Mouse (Mus musculus) heart, postnatal 0 days (tissue): ENCODE data around the gene Slc36a4. TPM values are rescaled to one million over a fixed set of nuclear protein-coding genes. Genes with fewer than 3 reads are reported as not detected.
A peak's percentile ranks its signal among the peaks of the same experiment; 100 is the strongest.

Source experiments
- ATAC-seq: fragments of 200-750 bp; cut with Nextera tagmentation; 2 replicates; pipeline ENCODE4 v1.8.0; 2017; ENCODE audit warnings: low read depth, moderate number of reproducible peaks, moderate library complexity; ENCODE audit not compliant: insufficient read depth
- DNase-seq: peaks from one replicate; pipeline ENCODE4 v3.0.0-alpha.2; 2016; ENCODE audit warnings: low spot score
- H3K27ac ChIP-seq: fragments of 300-500 bp; sonication (generic); 2 replicates; pipeline ENCODE4 v1.5.1; 2014; ENCODE audit warnings: low read depth, mild to moderate bottlenecking
- H3K27me3 ChIP-seq: fragments of 300-500 bp; sonication (generic); 2 replicates; pipeline ENCODE4 v1.6.1; 2014; ENCODE audit warnings: low read length, mixed read lengths; ENCODE audit not compliant: control insufficient read depth, insufficient read depth
- H3K36me3 ChIP-seq: fragments of 300-500 bp; sonication (generic); replicated peaks from 2 replicates; pipeline ENCODE4 v1.6.1; 2014; ENCODE audit warnings: low read length, mixed read lengths; ENCODE audit not compliant: control insufficient read depth, insufficient read depth
- H3K4me1 ChIP-seq: fragments of 300-500 bp; sonication (generic); 2 replicates; pipeline ENCODE4 v1.6.1; 2014; ENCODE audit warnings: antibody characterized with exemption; ENCODE audit not compliant: control insufficient read depth, insufficient read depth
- H3K4me2 ChIP-seq: fragments of 300-500 bp; sonication (generic); 2 replicates; pipeline ENCODE4 v1.6.1; 2014; ENCODE audit warnings: low read depth, mild to moderate bottlenecking, low read length, moderate library complexity
- H3K4me3 ChIP-seq: fragments of 300-500 bp; sonication (generic); 2 replicates; pipeline ENCODE4 v1.5.1; 2014; ENCODE audit warnings: low read depth, low read length
- H3K9ac ChIP-seq: fragments of 300-500 bp; sonication (generic); replicated peaks from 2 replicates; pipeline ENCODE4 v1.6.1; 2014; ENCODE audit warnings: low read depth, low read length, mixed read lengths
- H3K9me3 ChIP-seq: fragments of 300-500 bp; sonication (generic); replicated peaks from 2 replicates; pipeline ENCODE4 v1.6.1; 2016; ENCODE audit warnings: low read length; ENCODE audit not compliant: control insufficient read depth
- CTCF ChIP-seq: IDR thresholded peaks from 2 replicates; pipeline ENCODE4 v1.5.1; 2016; ENCODE audit warnings: antibody characterized with exemption, control low read depth, low read depth
- EP300 ChIP-seq: IDR thresholded peaks from 2 replicates; pipeline ENCODE4 v1.6.1; 2016; ENCODE audit warnings: antibody characterized with exemption, low read depth
- WGBS: fragments of 180-500 bp; shearing (Covaris S2); extraction: QIAGEN DNeasy Blood & Tissue Kit; methylation state at CpG from one replicate; pipeline ENCODE4 v1.1.7; 2014; 5-methylcytosine and 5-hydroxymethylcytosine counted together
- polyA plus RNA-seq: library from polyadenylated mRNA; unstranded; fragments of >200 nt; fragmentation: Nextera tagmentation; extraction: Ambion mirVana; gene quantifications from 2 replicates; pipeline ENCODE4 v1.2.1, GENCODE M21; 2015
- total RNA-seq: library from RNA; depleted of rRNA; stranded (reverse); fragments of >200 nt; gene quantifications from 2 replicates; pipeline ENCODE4 v1.2.3, GENCODE M21; 2014; ENCODE audit warnings: low replicate concordance

Gene Slc36a4
- total and polyA plus RNA-seq, 2 experiments from 2014 or later = 5.8 to 10.5 TPM

GRCm38 (mm10) chr9:15681855-15682466 lies 27.6 kb upstream of the Slc36a4 start:
- WGBS = 27% methylated on average over 2 of the region's 2 CpGs
- Histone ChIP-seq H3K4me3 (no peak overlapping the region), H3K9ac (no peak overlapping the region), H3K36me3 (no peaks in the 10 kb centered on the region), H3K9me3 (no peaks in the 10 kb centered on the region), H3K27ac (no peak overlapping the region), H3K4me1 (no peaks in the 10 kb centered on the region), H3K27me3 (no peaks in the 10 kb centered on the region), H3K4me2 (no peak overlapping the region)
- ATAC-seq (peak; percentile 85), DNase-seq (peak; percentile 66)
- TF ChIP-seq CTCF (peak; percentile 98), EP300 (no peak)

DNA sequence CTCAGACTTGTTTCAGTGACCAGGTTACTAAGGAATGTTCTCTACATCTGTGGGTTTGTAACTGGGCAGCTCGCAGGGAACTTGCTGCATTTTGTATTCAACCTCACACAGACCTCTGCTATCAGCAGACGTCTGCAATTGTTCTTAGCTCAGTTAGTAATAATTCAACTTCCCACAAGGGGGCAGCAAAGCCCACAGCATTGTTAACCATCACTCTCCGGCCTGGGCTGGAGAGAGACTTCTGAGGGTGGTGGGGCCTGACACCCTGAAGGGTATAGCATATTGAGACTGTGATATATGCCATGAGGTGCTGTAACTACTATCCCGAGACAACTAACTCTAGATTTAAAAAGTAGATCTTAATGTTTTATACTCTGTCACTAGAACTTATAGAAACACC lies 24.3 kb upstream of the Slc36a4 start:
- Histone ChIP-seq H3K4me2 (no peak overlapping the region), H3K27ac (no peak overlapping the region), H3K4me1 (no peaks in the 10 kb centered on the region), H3K4me3 (no peak overlapping the region), H3K27me3 (no peaks in the 10 kb centered on the region), H3K9me3 (no peaks in the 10 kb centered on the region), H3K36me3 (no peaks in the 10 kb centered on the region), H3K9ac (no peak overlapping the region)
- WGBS = 9% methylated on average over 4 of the region's 4 CpGs
- TF ChIP-seq EP300 (no peak), CTCF (peak; percentile 79)
- DNase-seq = peak; percentile 44
- no peak; the same call in 1 of the 2 replicates for ATAC-seq

GRCm38 (mm10) chr9:15687358-15687757 lies 22.2 kb upstream of the Slc36a4 start:
- DNase-seq = no peak
- H3K27me3 ChIP-seq = no peaks in the 10 kb centered on the region
- no peak overlapping the region for H3K27ac ChIP-seq
- no peak overlapping the region for H3K9ac ChIP-seq
- no peaks in the 10 kb centered on the region for H3K36me3 ChIP-seq
- 83% methylated on average over 5 of the region's 5 CpGs for WGBS
- no peak overlapping the region for H3K4me3 ChIP-seq
- TF ChIP-seq EP300 (no peak), CTCF (no peak)
- H3K4me2 ChIP-seq = no peak overlapping the region
- ATAC-seq = no peak
- no peaks in the 10 kb centered on the region for H3K9me3 ChIP-seq
- H3K4me1 ChIP-seq = no peaks in the 10 kb centered on the region

GRCm38 (mm10) chr9:15693847-15694246 lies 15.7 kb upstream of the Slc36a4 start:
- TF ChIP-seq EP300 (no peak), CTCF (no peak)
- no peak overlapping the region for H3K27ac ChIP-seq
- H3K4me3 ChIP-seq = no peak overlapping the region
- no peaks in the 10 kb centered on the region for H3K27me3 ChIP-seq
- no peaks in the 10 kb centered on the region for H3K9me3 ChIP-seq
- no peaks in the 10 kb centered on the region for H3K36me3 ChIP-seq
- no peaks in the 10 kb centered on the region for H3K4me1 ChIP-seq
- ATAC-seq (no peak), DNase-seq (no peak)
- WGBS = 71% methylated on average over 4 of the region's 4 CpGs
- no peak overlapping the region for H3K4me2 ChIP-seq
- no peak overlapping the region for H3K9ac ChIP-seq

DNA sequence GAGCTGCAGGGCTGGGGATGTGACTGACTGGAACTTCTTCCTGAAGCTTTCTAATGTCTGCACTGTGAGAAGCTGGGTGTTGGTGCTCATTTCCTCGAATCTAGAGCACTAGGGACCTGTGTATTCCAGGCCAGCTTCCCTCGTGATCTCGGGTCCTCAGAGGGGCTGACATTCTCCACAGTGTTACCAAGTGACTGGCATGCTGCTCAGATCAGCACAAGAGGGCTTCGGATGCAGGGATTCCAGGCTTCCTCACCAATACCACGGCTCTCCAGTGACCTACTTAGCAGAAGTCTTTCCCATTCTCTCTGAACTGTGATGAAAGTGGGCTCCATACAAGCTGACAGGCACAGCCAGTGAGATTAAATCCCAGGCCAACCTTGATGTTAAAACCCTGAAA lies 14.5 kb upstream of the Slc36a4 start:
- Histone ChIP-seq H3K4me3 (no peak overlapping the region), H3K4me1 (no peaks in the 10 kb centered on the region), H3K27ac (no peak overlapping the region), H3K36me3 (no peaks in the 10 kb centered on the region), H3K9me3 (no peaks in the 10 kb centered on the region), H3K27me3 (no peaks in the 10 kb centered on the region), H3K4me2 (no peak overlapping the region), H3K9ac (no peak overlapping the region)
- WGBS = 25% methylated on average over 5 of the region's 5 CpGs
- ATAC-seq (no peak), DNase-seq (no peak)
- TF ChIP-seq EP300 = no peak
- no peak for TF ChIP-seq CTCF

GRCm38 (mm10) chr9:15705706-15706105 lies 3.8 kb upstream of the Slc36a4 start:
- Histone ChIP-seq H3K9ac (no peak overlapping the region), H3K9me3 (no peaks in the 10 kb centered on the region), H3K4me1 (peaks cover 4% of the 10 kb centered on the region; the same call in 1 of the 2 replicates), H3K4me2 (no peak overlapping the region), H3K27me3 (no peaks in the 10 kb centered on the region), H3K36me3 (no peaks in the 10 kb centered on the region), H3K27ac (no peak overlapping the region), H3K4me3 (no peak overlapping the region)
- ATAC-seq (no peak), DNase-seq (no peak)
- TF ChIP-seq EP300 (no peak), CTCF (no peak)
- WGBS = 72% methylated on average over 10 of the region's 10 CpGs
